Mouse (Mus musculus): Measurements from ENCODE around the gene Rbfox3.

DNA sequence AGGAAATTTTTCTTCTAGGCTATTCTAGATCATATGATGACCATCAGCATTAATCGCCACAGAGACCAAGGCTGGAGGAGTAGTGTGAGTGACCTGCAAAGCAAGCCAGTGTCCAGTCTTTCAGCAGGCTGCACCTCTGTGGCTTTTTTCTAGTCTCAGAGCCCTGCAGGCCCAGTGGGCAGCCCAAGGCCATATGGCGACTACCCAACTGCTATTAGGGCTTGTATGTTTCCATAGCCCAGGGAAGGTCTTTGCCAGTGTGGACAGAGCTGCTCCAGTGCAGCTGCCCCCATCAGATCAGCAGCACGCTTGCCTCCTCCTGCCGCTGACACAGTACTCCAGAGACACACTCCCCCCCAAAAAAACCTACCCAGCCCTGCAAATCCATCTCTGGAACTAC lies 290.5 kb downstream of the Rbfox3 start:
- TF ChIP-seq CTCF (IDR thresholded peaks at IDR 0.05; ENCODE audit: low read depth, low read length) (no peak), POLR2A (IDR thresholded peaks at IDR 0.05; ENCODE audit: borderline replicate concordance, low read depth, low read length) (no peak)

Data from bone marrow macrophage, adult 2 months (primary cell).